Mouse (Mus musculus): ENCODE measurements around the gene Kyat3. TPM values are rescaled to one million over a fixed set of nuclear protein-coding genes. Genes with fewer than 3 reads are reported as not detected.
"Not testable (repeated sequence)": the region's sequence is repeated elsewhere in the genome, so short reads cannot be mapped to it uniquely, and the experiment has no call there.

Gene Kyat3
- polyA plus RNA-seq, 2 experiments: 10.0 to 19.6 TPM

DNA sequence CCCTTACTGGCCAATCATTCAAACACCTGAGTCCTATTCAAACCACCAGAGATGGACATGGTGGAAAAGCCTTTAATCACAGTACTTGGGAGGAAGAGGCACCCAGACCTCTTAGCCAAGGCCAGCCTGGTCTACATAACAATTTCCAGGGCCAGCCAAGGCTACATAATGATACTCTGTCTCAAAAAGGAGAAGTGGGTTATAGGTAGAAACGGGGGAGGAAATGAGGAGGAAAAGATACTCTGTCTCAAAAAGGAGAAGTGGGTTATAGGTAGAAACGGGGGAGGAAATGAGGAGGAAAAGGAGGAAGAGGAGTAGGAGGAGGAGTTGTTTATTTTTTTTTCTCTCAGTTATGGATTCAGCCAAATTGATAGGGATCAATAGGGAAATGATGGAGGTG is 4.3 kb upstream of the Kyat3 start:
- Histone ChIP-seq H3K27ac (replicated peaks; ENCODE audit: low read depth, low read length) (no peak overlapping the region), H3K4me3 (replicated peaks; ENCODE audit: low read length) (no peak overlapping the region), H3K27me3 (ENCODE audit: control insufficient read depth, insufficient read depth, low read length) (no peaks in the 10 kb centered on the region), H3K36me3 (ENCODE audit: control insufficient read depth, insufficient read depth, low read length) (no peaks in the 10 kb centered on the region), H3K4me1 (ENCODE audit: control insufficient read depth, insufficient read depth, low read length) (peaks cover 3% of the 10 kb centered on the region), H3K4me2 (replicated peaks; ENCODE audit: low read depth, low read length, severe bottlenecking) (no peak overlapping the region), H3K9ac (ENCODE audit: low read depth, low read length, severe bottlenecking) (no peak overlapping the region), H3K9me3 (ENCODE audit: control insufficient read depth, low read length) (no peaks in the 10 kb centered on the region)
- TF ChIP-seq POLR2A (IDR thresholded peaks at IDR 0.05; ENCODE audit: borderline replicate concordance, extremely low read depth, insufficient read depth, insufficient read length): no peak
- DNase-seq (ENCODE audit: low spot score) (no peak), ATAC-seq (ENCODE audit: low FRiP score, low read depth) (no peak)
- 86% methylated on average over 2 of the region's 2 CpGs for WGBS

DNA sequence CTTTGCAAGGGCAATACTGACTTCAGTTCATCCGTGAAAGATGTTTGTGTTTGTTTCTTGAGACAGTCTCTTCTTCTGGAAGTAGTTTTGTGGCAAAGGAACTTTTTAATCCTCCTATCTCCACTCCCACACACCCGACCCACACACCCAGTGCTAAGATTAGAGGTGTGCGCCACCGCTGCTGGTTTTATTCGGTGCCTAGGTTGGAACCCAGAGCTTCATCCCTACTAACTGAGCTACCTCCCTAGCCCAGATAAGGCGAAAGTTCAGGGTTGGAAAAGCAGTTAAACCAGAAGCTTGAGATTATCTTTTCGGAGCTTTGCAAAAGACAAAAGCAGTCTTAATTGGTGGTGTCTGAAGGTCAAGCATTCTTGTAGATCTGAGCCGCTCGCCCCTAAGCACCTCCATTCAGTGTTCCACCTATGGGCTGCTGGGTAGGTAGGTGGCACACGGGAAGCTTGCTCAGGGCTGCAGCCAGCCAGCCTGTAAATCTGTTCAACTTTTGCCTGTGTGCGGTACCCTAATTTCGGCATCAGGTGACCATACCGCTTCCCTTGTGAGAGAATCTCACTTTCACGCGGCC is 647 bp downstream of the Kyat3 start:
- Histone ChIP-seq H3K27ac (replicated peaks; ENCODE audit: low read depth, low read length) (no peak overlapping the region), H3K4me2 (replicated peaks; ENCODE audit: low read depth, low read length, severe bottlenecking) (peak overlapping the region; percentile 65), H3K36me3 (ENCODE audit: control insufficient read depth, insufficient read depth, low read length) (no peaks in the 10 kb centered on the region), H3K9ac (ENCODE audit: low read depth, low read length, severe bottlenecking) (peak overlapping the region; percentile 52), H3K4me1 (ENCODE audit: control insufficient read depth, insufficient read depth, low read length) (peaks cover 6% of the 10 kb centered on the region), H3K9me3 (ENCODE audit: control insufficient read depth, low read length) (no peaks in the 10 kb centered on the region), H3K4me3 (replicated peaks; ENCODE audit: low read length) (peak overlapping the region; percentile 42), H3K27me3 (ENCODE audit: control insufficient read depth, insufficient read depth, low read length) (no peaks in the 10 kb centered on the region)
- ATAC-seq (ENCODE audit: low FRiP score, low read depth) (no peak), DNase-seq (ENCODE audit: low spot score) (no peak)
- no peak for TF ChIP-seq POLR2A (IDR thresholded peaks at IDR 0.05; ENCODE audit: borderline replicate concordance, extremely low read depth, insufficient read depth, insufficient read length)
- WGBS: 25% methylated on average over 15 of the region's 15 CpGs

DNA sequence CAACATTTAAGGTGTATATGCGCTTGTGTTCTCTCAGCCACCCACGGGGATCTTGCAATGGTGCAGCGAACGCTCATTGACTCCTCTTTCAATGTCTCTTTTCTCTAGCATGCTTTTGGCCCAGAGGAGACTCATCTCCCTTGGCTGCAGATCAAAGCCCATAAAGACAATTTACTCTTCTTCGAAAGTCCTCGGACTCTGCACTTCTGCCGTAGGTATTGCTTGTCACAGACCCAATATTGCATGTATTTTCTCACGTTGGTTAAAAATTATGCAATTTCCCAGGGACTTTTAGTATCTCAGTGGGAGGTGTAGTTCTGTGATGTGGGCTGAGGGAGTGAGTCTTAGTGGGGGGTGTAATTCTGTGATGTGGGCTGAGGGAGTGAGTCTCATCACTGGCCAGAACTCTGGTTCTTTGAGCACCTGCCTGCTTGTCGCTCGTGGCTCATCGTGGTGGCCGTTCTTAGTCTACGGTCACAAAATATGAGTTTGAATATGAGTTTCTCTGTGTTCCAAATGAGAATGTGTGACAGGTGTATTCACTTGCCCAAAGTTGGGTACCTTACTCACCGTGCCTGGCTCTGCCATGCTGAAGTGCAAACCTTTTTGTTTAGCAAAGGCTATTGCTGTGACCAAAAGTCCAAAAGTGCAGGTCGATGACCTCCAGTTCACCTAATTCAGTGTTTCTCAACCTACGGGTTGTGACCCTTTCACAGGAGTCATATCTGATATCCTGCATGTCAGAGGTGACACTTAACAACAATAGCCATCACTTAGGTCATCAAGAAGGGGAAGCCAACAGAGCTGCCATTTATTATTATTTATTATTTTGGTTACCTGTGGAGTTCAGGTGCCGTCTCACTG is 6.0 kb downstream of the Kyat3 start:
- no peak overlapping the region for H3K27ac ChIP-seq (replicated peaks; ENCODE audit: low read depth, low read length)
- peaks cover under 1% of the 10 kb centered on the region; the same call in 1 of the 2 replicates for H3K4me1 ChIP-seq (ENCODE audit: control insufficient read depth, insufficient read depth, low read length)
- no peak overlapping the region for H3K4me3 ChIP-seq (replicated peaks; ENCODE audit: low read length)
- H3K9ac ChIP-seq (ENCODE audit: low read depth, low read length, severe bottlenecking): no peak overlapping the region
- no peak for DNase-seq (ENCODE audit: low spot score)
- H3K36me3 ChIP-seq (ENCODE audit: control insufficient read depth, insufficient read depth, low read length): no peaks in the 10 kb centered on the region
- 92% methylated on average over 17 of the region's 17 CpGs for WGBS
- TF ChIP-seq POLR2A (IDR thresholded peaks at IDR 0.05; ENCODE audit: borderline replicate concordance, extremely low read depth, insufficient read depth, insufficient read length): no peak
- H3K9me3 ChIP-seq (ENCODE audit: control insufficient read depth, low read length): no peaks in the 10 kb centered on the region
- no peaks in the 10 kb centered on the region for H3K27me3 ChIP-seq (ENCODE audit: control insufficient read depth, insufficient read depth, low read length)
- no peak for ATAC-seq (ENCODE audit: low FRiP score, low read depth)
- H3K4me2 ChIP-seq (replicated peaks; ENCODE audit: low read depth, low read length, severe bottlenecking): no peak overlapping the region

DNA sequence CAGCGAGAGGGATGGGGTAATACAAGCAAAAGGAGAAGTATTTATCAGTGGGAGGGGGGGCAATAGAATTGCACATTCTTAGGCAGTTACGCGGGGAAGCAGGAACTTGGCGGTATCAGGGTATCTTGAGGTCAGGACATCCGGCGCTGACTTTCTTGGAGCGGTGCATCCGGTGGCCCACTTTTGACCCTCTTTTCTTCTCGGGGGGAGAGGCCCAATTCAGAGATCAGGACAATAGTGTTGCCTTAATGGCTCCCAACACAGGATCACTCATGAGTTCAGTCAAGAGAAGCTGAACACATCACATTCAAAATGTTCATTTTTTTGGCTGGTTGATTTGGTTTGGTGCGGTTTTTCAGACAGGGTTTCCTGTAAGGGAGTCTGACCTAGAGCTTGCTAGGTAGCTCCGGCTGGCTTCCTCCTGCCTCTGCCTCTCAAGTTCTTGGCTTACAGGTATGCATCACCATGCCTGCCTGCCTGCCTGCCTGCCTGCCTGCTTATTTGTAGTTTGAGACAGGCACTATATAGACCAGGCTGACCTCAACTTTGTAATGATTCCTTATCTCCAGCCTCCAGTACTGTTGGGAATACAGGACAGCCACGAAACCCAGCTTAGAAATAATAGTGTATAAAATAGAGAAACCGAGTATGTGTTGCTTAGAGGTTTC is 7.5 kb downstream of the Kyat3 start:
- not testable (repeated sequence) for H3K4me2 ChIP-seq (replicated peaks; ENCODE audit: low read depth, low read length, severe bottlenecking); H3K9me3 ChIP-seq (ENCODE audit: control insufficient read depth, low read length); ATAC-seq (ENCODE audit: low FRiP score, low read depth); H3K4me3 ChIP-seq (replicated peaks; ENCODE audit: low read length); H3K27me3 ChIP-seq (ENCODE audit: control insufficient read depth, insufficient read depth, low read length); H3K9ac ChIP-seq (ENCODE audit: low read depth, low read length, severe bottlenecking); H3K27ac ChIP-seq (replicated peaks; ENCODE audit: low read depth, low read length); H3K4me1 ChIP-seq (ENCODE audit: control insufficient read depth, insufficient read depth, low read length); H3K36me3 ChIP-seq (ENCODE audit: control insufficient read depth, insufficient read depth, low read length); DNase-seq (ENCODE audit: low spot score)
- WGBS: 80% methylated on average over 13 of the region's 13 CpGs

DNA sequence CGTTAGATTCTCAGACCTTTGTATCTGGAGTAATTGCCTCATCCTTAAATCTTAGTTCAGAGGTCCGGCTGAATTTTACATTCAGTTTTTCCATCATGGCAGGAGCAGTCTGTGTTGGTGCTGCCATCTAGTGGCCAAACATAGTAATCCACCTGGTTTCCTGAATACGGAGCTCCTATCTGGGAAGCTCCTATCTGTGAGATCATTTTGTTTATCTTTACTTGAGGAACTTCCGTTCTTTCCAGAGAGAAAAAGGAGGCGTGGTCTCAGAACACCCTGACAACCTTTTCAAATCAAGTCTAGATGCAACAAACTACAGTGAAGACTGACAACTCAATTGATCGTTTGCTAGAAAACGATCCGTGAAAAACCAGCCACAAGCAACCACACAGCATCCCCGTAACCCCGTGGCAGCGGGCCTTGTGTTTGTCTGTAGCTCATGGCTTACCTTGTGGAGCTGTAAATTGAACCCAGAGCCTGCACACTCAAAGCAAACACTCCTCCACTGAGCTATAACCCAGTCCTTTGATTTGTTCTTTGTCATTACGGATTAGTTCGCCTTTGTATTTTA is 8.1 kb downstream of the Kyat3 start:
- H3K27ac ChIP-seq (replicated peaks; ENCODE audit: low read depth, low read length): no peak overlapping the region
- H3K4me3 ChIP-seq (replicated peaks; ENCODE audit: low read length): no peak overlapping the region
- H3K4me2 ChIP-seq (replicated peaks; ENCODE audit: low read depth, low read length, severe bottlenecking): no peak overlapping the region
- H3K9ac ChIP-seq (ENCODE audit: low read depth, low read length, severe bottlenecking): no peak overlapping the region
- DNase-seq (ENCODE audit: low spot score) (peak; percentile 85), ATAC-seq (ENCODE audit: low FRiP score, low read depth) (peak; percentile 53; the same call in 1 of the 2 replicates)
- H3K4me1 ChIP-seq (ENCODE audit: control insufficient read depth, insufficient read depth, low read length): no peaks in the 10 kb centered on the region
- no peaks in the 10 kb centered on the region for H3K36me3 ChIP-seq (ENCODE audit: control insufficient read depth, insufficient read depth, low read length)
- H3K27me3 ChIP-seq (ENCODE audit: control insufficient read depth, insufficient read depth, low read length): no peaks in the 10 kb centered on the region
- 40% methylated on average over 13 of the region's 13 CpGs for WGBS
- no peak for TF ChIP-seq POLR2A (IDR thresholded peaks at IDR 0.05; ENCODE audit: borderline replicate concordance, extremely low read depth, insufficient read depth, insufficient read length)
- no peaks in the 10 kb centered on the region for H3K9me3 ChIP-seq (ENCODE audit: control insufficient read depth, low read length)

Measured in limb, embryonic 14.5 days (tissue).